Mouse (Mus musculus) hindbrain, embryonic 14.5 days (tissue): ENCODE data around the gene Msx3. TPM values are rescaled to one million over a fixed set of nuclear protein-coding genes. Genes with fewer than 3 reads are reported as not detected.
A peak's percentile ranks its signal among the peaks of the same experiment; 100 is the strongest.

Experiments
- ATAC-seq: fragments of 200-750 bp; cut with Nextera tagmentation; 2 replicates; pipeline ENCODE4 v1.8.0; 2017; ENCODE audit warnings: moderate number of reproducible peaks, mild to moderate bottlenecking, moderate TSS enrichment, moderate library complexity; ENCODE audit not compliant: low FRiP score
- DNase-seq: peaks from one replicate; pipeline ENCODE4 v3.0.0-alpha.2; 2015; ENCODE audit warnings: low spot score
- H3K27ac ChIP-seq: fragments of 300-500 bp; sonication (generic); 2 replicates; pipeline ENCODE4 v1.5.1; 2014; ENCODE audit warnings: mild to moderate bottlenecking, moderate library complexity
- H3K27me3 ChIP-seq: fragments of 300-500 bp; sonication (generic); 2 replicates; pipeline ENCODE4 v1.6.1; 2014; ENCODE audit warnings: mild to moderate bottlenecking, low read length, mixed read lengths; ENCODE audit not compliant: control insufficient read depth, insufficient read depth
- H3K36me3 ChIP-seq: fragments of 300-500 bp; sonication (generic); replicated peaks from 2 replicates; pipeline ENCODE4 v1.6.1; 2014; ENCODE audit not compliant: control insufficient read depth, insufficient read depth
- H3K4me1 ChIP-seq: fragments of 300-500 bp; sonication (generic); replicated peaks from 2 replicates; pipeline ENCODE4 v1.6.1; 2014; ENCODE audit warnings: antibody characterized with exemption, low read length, mixed read lengths; ENCODE audit not compliant: control insufficient read depth, insufficient read depth
- H3K4me2 ChIP-seq: fragments of 300-500 bp; sonication (generic); replicated peaks from 2 replicates; pipeline ENCODE4 v1.6.1; 2014; ENCODE audit warnings: mild to moderate bottlenecking, moderate library complexity
- H3K4me3 ChIP-seq: fragments of 300-500 bp; sonication (generic); replicated peaks from 2 replicates; pipeline ENCODE4 v1.5.1; 2014; ENCODE audit warnings: mild to moderate bottlenecking, low read length
- H3K9ac ChIP-seq: fragments of 300-500 bp; sonication (generic); 2 replicates; pipeline ENCODE4 v1.6.1; 2014
- H3K9me3 ChIP-seq: fragments of 300-500 bp; sonication (generic); 2 replicates; pipeline ENCODE4 v1.6.1; 2016; ENCODE audit warnings: low read length; ENCODE audit not compliant: control insufficient read depth
- WGBS: fragments of 180-500 bp; shearing (Covaris S2); extraction: QIAGEN DNeasy Blood & Tissue Kit; methylation state at CpG from one replicate; pipeline ENCODE4 v1.1.7; 2014; 5-methylcytosine and 5-hydroxymethylcytosine counted together
- polyA plus RNA-seq: library from polyadenylated mRNA; unstranded; fragments of >200 nt; fragmentation: Nextera tagmentation; extraction: Ambion mirVana; gene quantifications from 2 replicates; pipeline ENCODE4 v1.2.1, GENCODE M21; 2014

The Msx3 gene
- polyA plus RNA-seq, 1 experiment from 2014 or later, result 9.0 TPM

GRCm38 (mm10) chr7:140060936-140061831 is 12.3 kb upstream of the Msx3 start:
- Histone ChIP-seq H3K4me1 (peaks cover 39% of the 10 kb centered on the region), H3K27ac (peak overlapping the region; percentile 27; the same call in 1 of the 2 replicates), H3K4me3 (peak overlapping the region; percentile 30), H3K9ac (peak overlapping the region; percentile 66), H3K27me3 (peaks cover 17% of the 10 kb centered on the region; the same call in 1 of the 2 replicates), H3K36me3 (no peaks in the 10 kb centered on the region), H3K4me2 (peak overlapping the region; percentile 83), H3K9me3 (no peaks in the 10 kb centered on the region)
- DNase-seq (peak; percentile 75), ATAC-seq (peak; percentile 55)
- WGBS, result under 1% methylated on average over 47 of the region's 47 CpGs

GRCm38 (mm10) chr7:140059601-140060000 is 10.7 kb upstream of the Msx3 start:
- no peak for ATAC-seq
- DNase-seq, result no peak
- Histone ChIP-seq H3K27me3 (peaks cover 6% of the 10 kb centered on the region; the same call in 1 of the 2 replicates), H3K4me3 (no peak overlapping the region), H3K4me1 (peaks cover 39% of the 10 kb centered on the region), H3K9ac (no peak overlapping the region), H3K36me3 (no peaks in the 10 kb centered on the region), H3K9me3 (no peaks in the 10 kb centered on the region), H3K27ac (no peak overlapping the region), H3K4me2 (no peak overlapping the region)
- 15% methylated on average over 4 of the region's 4 CpGs for WGBS

DNA sequence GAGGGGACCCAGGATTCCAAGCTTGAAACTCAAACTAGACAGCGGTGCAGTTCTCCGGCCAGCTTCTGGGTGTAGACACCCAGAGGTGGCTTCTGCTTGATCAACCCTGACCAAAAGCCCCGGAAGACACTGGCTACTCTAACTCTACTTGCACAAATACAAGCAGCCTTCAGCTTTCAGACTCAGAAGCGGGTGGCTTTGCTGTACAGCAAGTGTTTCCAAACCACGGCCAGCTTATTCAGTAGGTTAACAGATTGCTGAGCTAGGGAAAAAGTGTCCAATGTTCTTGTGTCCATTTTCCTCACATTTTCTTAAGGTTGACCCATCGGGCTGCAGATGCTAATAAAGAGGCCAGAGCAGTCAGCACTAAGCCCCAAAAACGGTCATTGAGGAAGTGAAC is 9.6 kb upstream of the Msx3 start:
- DNase-seq (peak; percentile 40), ATAC-seq (no peak)

DNA sequence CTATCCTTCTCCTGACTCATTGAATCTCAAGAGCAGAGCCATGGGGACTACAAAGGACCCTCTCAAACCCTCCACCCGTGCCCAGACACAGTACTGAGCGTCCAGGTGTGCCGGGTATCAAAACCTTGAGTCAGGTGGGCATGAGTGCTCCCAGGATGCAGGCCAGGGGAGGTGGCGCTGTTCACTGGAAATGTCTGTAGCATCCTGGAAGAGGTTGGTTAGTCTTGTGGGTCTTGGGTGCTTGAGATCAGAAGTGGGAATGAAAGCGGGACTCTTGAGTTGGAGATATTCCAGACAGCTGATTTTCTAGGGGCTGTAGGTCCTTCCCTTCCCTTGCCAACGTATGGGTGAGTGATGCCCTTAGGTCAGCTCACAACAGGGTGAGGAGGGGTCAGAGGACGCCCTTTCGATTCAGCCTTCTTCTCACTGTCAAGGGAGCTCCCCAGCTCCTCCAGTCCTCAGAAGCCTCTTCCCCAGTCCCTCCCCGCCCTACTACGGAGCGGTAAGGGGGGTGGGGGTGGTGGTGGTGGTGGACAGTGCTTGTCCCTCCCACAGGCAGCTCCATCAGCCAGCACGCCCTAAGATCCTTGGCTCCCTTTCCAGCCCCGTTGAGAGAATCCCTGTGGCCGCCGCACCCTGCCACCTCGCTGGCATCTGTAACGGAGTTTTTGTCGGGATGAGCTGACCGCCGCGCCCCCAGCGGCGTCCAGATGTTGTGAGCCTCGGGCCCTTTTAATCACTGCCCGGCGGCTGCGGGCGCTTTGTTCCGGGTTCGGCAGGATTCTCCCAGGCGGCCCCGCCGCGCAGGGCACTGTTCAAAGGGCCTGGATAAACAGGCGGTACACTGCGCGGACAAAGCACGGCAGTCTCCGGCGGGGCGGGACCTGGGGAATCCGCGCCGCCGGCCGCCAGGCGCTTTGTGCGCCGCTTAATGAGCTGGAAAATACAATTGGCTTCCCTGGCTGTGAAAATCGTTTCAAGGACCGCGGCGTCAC is 8.8 kb upstream of the Msx3 start:
- Histone ChIP-seq H3K27ac (peak overlapping the region; percentile 93), H3K9ac (peak overlapping the region; percentile 75), H3K4me3 (peak overlapping the region; percentile 44), H3K4me2 (peak overlapping the region; percentile 73), H3K27me3 (peaks cover 6% of the 10 kb centered on the region; the same call in 1 of the 2 replicates), H3K36me3 (no peaks in the 10 kb centered on the region), H3K9me3 (no peaks in the 10 kb centered on the region), H3K4me1 (peaks cover 39% of the 10 kb centered on the region)
- 2% methylated on average over 53 of the region's 53 CpGs for WGBS
- DNase-seq (peak; percentile 80), ATAC-seq (peak; percentile 75)

More for the DNA sequence above, 9.6 kb upstream of the Msx3 start:
- WGBS, result 5% methylated on average over 7 of the region's 7 CpGs
- H3K36me3 ChIP-seq, result no peaks in the 10 kb centered on the region
- H3K27me3 ChIP-seq, result peaks cover 6% of the 10 kb centered on the region; the same call in 1 of the 2 replicates
- H3K27ac ChIP-seq, result peak overlapping the region; percentile 93
- H3K4me1 ChIP-seq, result peaks cover 39% of the 10 kb centered on the region
- peak overlapping the region; percentile 73 for H3K4me2 ChIP-seq
- peak overlapping the region; percentile 44 for H3K4me3 ChIP-seq
- H3K9ac ChIP-seq, result peak overlapping the region; percentile 75
- no peaks in the 10 kb centered on the region for H3K9me3 ChIP-seq

DNA sequence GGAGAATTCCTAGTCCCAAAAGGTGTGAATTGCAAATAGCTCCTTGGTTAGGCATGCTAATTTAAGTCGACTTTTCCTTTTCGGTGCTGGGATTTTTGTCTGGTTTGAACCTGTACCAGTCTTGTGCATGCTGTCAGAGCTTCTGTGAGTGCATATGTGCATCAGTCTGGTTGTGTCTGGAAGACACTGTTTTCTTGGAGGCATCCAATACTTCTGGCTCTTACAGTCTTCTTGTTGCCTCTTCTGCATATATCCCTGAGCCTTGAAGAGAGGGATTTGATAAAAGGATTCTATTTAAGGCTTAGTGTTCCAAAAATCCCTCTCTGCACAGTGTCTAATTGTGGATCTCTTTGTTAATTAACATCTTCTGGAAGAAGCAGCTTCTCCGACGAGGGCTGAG is 5.2 kb upstream of the Msx3 start:
- H3K9me3 ChIP-seq, result no peaks in the 10 kb centered on the region
- H3K4me1 ChIP-seq, result peaks cover 25% of the 10 kb centered on the region; the same call in 1 of the 2 replicates
- H3K4me2 ChIP-seq, result no peak overlapping the region
- H3K27me3 ChIP-seq, result peaks cover 33% of the 10 kb centered on the region
- H3K36me3 ChIP-seq, result no peaks in the 10 kb centered on the region
- 89% methylated on average over 4 of the region's 4 CpGs for WGBS
- DNase-seq, result no peak
- H3K9ac ChIP-seq, result no peak overlapping the region
- H3K27ac ChIP-seq, result no peak overlapping the region
- H3K4me3 ChIP-seq, result no peak overlapping the region
- ATAC-seq, result no peak

GRCm38 (mm10) chr7:140049115-140049689 is 313 bp upstream of the Msx3 start:
- under 1% methylated on average over 34 of the region's 34 CpGs for WGBS
- peak; percentile 57 for DNase-seq
- peaks cover 68% of the 10 kb centered on the region for H3K27me3 ChIP-seq
- ATAC-seq, result peak; percentile 82
- H3K36me3 ChIP-seq, result no peaks in the 10 kb centered on the region
- no peaks in the 10 kb centered on the region for H3K9me3 ChIP-seq
- peak overlapping the region; percentile 69 for H3K4me2 ChIP-seq
- peak overlapping the region; percentile 46 for H3K4me3 ChIP-seq
- peaks cover 19% of the 10 kb centered on the region; the same call in 1 of the 2 replicates for H3K4me1 ChIP-seq
- peak overlapping the region; percentile 47 for H3K9ac ChIP-seq
- H3K27ac ChIP-seq, result 0 out of 2 replicates have a peak overlapping the region, but pooled peaks have one; percentile 14

DNA sequence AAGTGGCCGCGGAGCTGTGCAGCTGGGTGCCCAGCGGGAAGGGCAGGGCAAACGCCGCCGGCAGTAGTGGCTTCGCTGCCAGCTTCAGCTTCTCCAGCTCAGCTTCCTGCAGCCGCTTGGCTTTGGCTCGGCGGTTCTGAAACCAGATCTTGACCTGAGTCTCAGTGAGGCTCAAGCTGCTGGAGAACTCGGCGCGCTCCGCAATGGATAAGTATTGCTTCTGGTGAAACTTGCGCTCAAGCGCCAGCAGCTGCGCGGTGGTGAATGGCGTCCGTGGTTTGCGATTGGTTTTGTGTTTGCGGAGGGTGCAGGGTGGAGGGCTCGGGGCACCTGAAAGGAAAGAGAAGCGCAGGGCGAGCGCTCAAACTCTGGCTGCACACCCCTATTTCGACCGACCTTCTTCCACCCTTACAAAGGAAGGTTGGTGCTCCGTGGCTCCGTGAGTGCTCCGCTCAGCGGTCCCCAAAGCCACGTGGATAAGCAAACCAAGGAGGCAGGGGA is 1.0 kb downstream of the Msx3 start:
- peak overlapping the region; percentile 40; the same call in 1 of the 2 replicates for H3K9ac ChIP-seq
- no peaks in the 10 kb centered on the region for H3K36me3 ChIP-seq
- no peak overlapping the region for H3K27ac ChIP-seq
- no peak for ATAC-seq
- H3K4me1 ChIP-seq, result peaks cover 19% of the 10 kb centered on the region; the same call in 1 of the 2 replicates
- peaks cover 68% of the 10 kb centered on the region for H3K27me3 ChIP-seq
- H3K4me2 ChIP-seq, result peak overlapping the region; percentile 69
- no peak for DNase-seq
- no peaks in the 10 kb centered on the region for H3K9me3 ChIP-seq
- peak overlapping the region; percentile 46 for H3K4me3 ChIP-seq
- WGBS, result 1% methylated on average over 33 of the region's 33 CpGs

DNA sequence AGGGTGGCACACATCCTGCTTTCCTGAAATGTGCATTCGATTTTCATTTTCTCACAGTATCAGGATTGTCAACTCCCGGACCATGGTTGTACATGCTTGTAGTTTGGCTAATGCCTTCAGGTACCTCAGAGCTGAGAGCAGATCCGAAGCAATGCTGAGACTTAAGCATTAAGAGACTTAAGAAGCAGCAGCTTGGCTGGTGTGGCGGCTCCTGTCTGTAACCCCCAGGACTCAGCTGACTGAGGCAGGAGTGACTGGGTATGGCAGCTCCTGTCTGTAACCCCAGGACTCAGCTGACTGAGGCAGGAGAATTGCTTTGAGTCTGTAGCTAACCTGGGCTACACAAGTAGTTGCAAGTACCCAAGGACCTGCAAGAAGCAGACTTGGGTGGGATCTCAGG is 3.3 kb downstream of the Msx3 start:
- Histone ChIP-seq H3K4me1 (peaks cover 19% of the 10 kb centered on the region; the same call in 1 of the 2 replicates), H3K27ac (no peak overlapping the region), H3K9ac (no peak overlapping the region), H3K4me2 (no peak overlapping the region), H3K4me3 (no peak overlapping the region), H3K27me3 (peaks cover 50% of the 10 kb centered on the region), H3K36me3 (peaks cover 8% of the 10 kb centered on the region), H3K9me3 (no peaks in the 10 kb centered on the region)
- 87% methylated on average over 4 of the region's 4 CpGs for WGBS
- ATAC-seq (no peak), DNase-seq (no peak)
